Mouse (Mus musculus): ENCODE measurements at regions not wholly inside any gene's neighbourhood (a gene's known extent, or its start where the extent isn't known, plus 50 kb on each side); places are given as distances from the start of the nearest gene placed in this dataset.

GRCm38 (mm10) chr1:177667041-177667791 is 62.4 kb upstream of the 1700016C15Rik start:
- no peak for DNase-seq (ENCODE audit: low spot score in 2 of 2)

GRCm38 (mm10) chr1:177670576-177670975 is 59.0 kb upstream of the 1700016C15Rik start:
- DNase-seq (ENCODE audit: low spot score in 2 of 2) = no peak

GRCm38 (mm10) chr1:177676657-177677056 is 53.0 kb upstream of the 1700016C15Rik start:
- DNase-seq (ENCODE audit: low spot score in 2 of 2) = no peak

GRCm38 (mm10) chr1:177678832-177679231 is 50.8 kb upstream of the 1700016C15Rik start:
- DNase-seq (ENCODE audit: low spot score in 2 of 2) = no peak

Data from frontal cortex, postnatal 10 days (tissue).